Mouse (Mus musculus) G1E (cell line): ENCODE measurements at regions not wholly inside any gene's neighbourhood (a gene's known extent, or its start where the extent isn't known, plus 50 kb on each side); places are given as distances from the start of the nearest gene placed in this dataset.
"Not testable (repeated sequence)": the region's sequence is repeated elsewhere in the genome, so short reads cannot be mapped to it uniquely, and the experiment has no call there.

Experiments used
- ATAC-seq: 2 replicates; pipeline ENCODE4 v1.8.0; 2016; ENCODE audit warnings: mild to moderate bottlenecking; ENCODE audit not compliant: insufficient number of reproducible peaks, poor library complexity, low FRiP score, severe bottlenecking; ENCODE audit errors: extremely low read depth
- DNase-seq: peaks from one replicate; pipeline ENCODE4 v3.0.0; 2012; ENCODE audit warnings: low spot score
- H3K27me3 ChIP-seq: 2 replicates; pipeline ENCODE4 v1.6.1; 2012; ENCODE audit warnings: mild to moderate bottlenecking, low read length, inconsistent platforms; ENCODE audit not compliant: insufficient read depth
- H3K36me3 ChIP-seq: replicated peaks from 2 replicates; pipeline ENCODE3; 2012; ENCODE audit warnings: mild to moderate bottlenecking, inconsistent platforms
- H3K4me1 ChIP-seq: 2 replicates; pipeline ENCODE4 v1.6.1; 2012; ENCODE audit warnings: low read depth, low read length, inconsistent platforms, mixed read lengths; ENCODE audit not compliant: insufficient read depth
- H3K4me3 ChIP-seq: 2 replicates; pipeline ENCODE4 v1.5.1; 2012; ENCODE audit warnings: low read depth, mild to moderate bottlenecking, inconsistent platforms, low read length, moderate library complexity, mixed read lengths
- H3K9me3 ChIP-seq: replicated peaks from 2 replicates; pipeline ENCODE4 v1.6.1; 2012; ENCODE audit warnings: inconsistent platforms
- CTCF ChIP-seq: IDR thresholded peaks from 2 replicates; pipeline ENCODE4 v1.5.1; 2012; ENCODE audit warnings: low read depth, low read length, inconsistent platforms, mixed read lengths
- GATA1 ChIP-seq: IDR thresholded peaks from 2 replicates; pipeline ENCODE4 v1.6.1; 2012; ENCODE audit warnings: borderline replicate concordance, low read length, inconsistent platforms, mixed read lengths
- GATA2 ChIP-seq: IDR thresholded peaks from 2 replicates; pipeline ENCODE4 v1.6.1; 2012; ENCODE audit warnings: low read depth, low read length, inconsistent platforms, borderline replicate concordance
- POLR2AphosphoS5 ChIP-seq: IDR thresholded peaks from 2 replicates; pipeline ENCODE4 v1.6.1; 2012; ENCODE audit warnings: low read depth, low read length, inconsistent platforms; ENCODE audit not compliant: insufficient replicate concordance
- TAL1 ChIP-seq: conservative IDR thresholded peaks from 2 replicates; pipeline ENCODE4 v1.6.1; 2012; ENCODE audit warnings: low read depth, low read length, inconsistent platforms, mixed read lengths

- no peak for DNase-seq
- H3K36me3 ChIP-seq: no peaks in the 10 kb centered on the region
- peaks cover 52% of the 10 kb centered on the region for H3K9me3 ChIP-seq
- no peak overlapping the region for H3K4me3 ChIP-seq
- TF ChIP-seq POLR2AphosphoS5: no peak
- no peak for TF ChIP-seq GATA2
- no peak for TF ChIP-seq GATA1
- no peak for TF ChIP-seq TAL1
- TF ChIP-seq CTCF: no peak
- no peaks in the 10 kb centered on the region for H3K4me1 ChIP-seq
- no peaks in the 10 kb centered on the region for H3K27me3 ChIP-seq
- no peak for ATAC-seq
Measured at GRCm38 (mm10) chr4:84163362-84163761, 511.7 kb downstream of the Bnc2 start.

- TF ChIP-seq POLR2AphosphoS5: no peak
- TF ChIP-seq CTCF: no peak
- no peak for TF ChIP-seq TAL1
- no peak for TF ChIP-seq GATA2
- no peak for TF ChIP-seq GATA1
- Histone ChIP-seq H3K4me3 (no peak overlapping the region), H3K27me3 (no peaks in the 10 kb centered on the region), H3K36me3 (no peaks in the 10 kb centered on the region), H3K4me1 (no peaks in the 10 kb centered on the region), H3K9me3 (peaks cover 46% of the 10 kb centered on the region)
- ATAC-seq (no peak), DNase-seq (no peak)
Measured at GRCm38 (mm10) chr4:84165256-84165655, 509.8 kb downstream of the Bnc2 start.

- Histone ChIP-seq H3K9me3 (peaks cover 45% of the 10 kb centered on the region), H3K4me3 (no peak overlapping the region), H3K4me1 (no peaks in the 10 kb centered on the region), H3K27me3 (no peaks in the 10 kb centered on the region), H3K36me3 (no peaks in the 10 kb centered on the region)
- ATAC-seq (no peak), DNase-seq (no peak)
- TF ChIP-seq TAL1 (no peak), GATA1 (no peak), GATA2 (no peak), CTCF (no peak), POLR2AphosphoS5 (no peak)
Measured at GRCm38 (mm10) chr4:84172841-84173240, 502.2 kb downstream of the Bnc2 start.

GRCm38 (mm10) chr4:84173441-84173840 is 501.6 kb downstream of the Bnc2 start:
- ATAC-seq: no peak
- Histone ChIP-seq H3K27me3 (no peaks in the 10 kb centered on the region), H3K36me3 (no peaks in the 10 kb centered on the region), H3K9me3 (peaks cover 43% of the 10 kb centered on the region), H3K4me3 (no peak overlapping the region), H3K4me1 (no peaks in the 10 kb centered on the region)
- no peak for TF ChIP-seq TAL1
- no peak for TF ChIP-seq POLR2AphosphoS5
- no peak for TF ChIP-seq GATA2
- TF ChIP-seq CTCF: no peak
- TF ChIP-seq GATA1: no peak
- DNase-seq: no peak

- H3K36me3 ChIP-seq, H3K27me3 ChIP-seq, ATAC-seq, H3K4me1 ChIP-seq, DNase-seq, H3K4me3 ChIP-seq: not testable (repeated sequence)
- H3K9me3 ChIP-seq: peaks cover 50% of the 10 kb centered on the region
Measured at GRCm38 (mm10) chr4:84176457-84176856, 498.6 kb downstream of the Bnc2 start.

GRCm38 (mm10) chr4:84177827-84178226 is 497.2 kb downstream of the Bnc2 start:
- TF ChIP-seq POLR2AphosphoS5 (no peak), CTCF (no peak), GATA1 (no peak), GATA2 (no peak), TAL1 (no peak)
- Histone ChIP-seq H3K4me1 (no peaks in the 10 kb centered on the region), H3K4me3 (no peak overlapping the region), H3K9me3 (peaks cover 51% of the 10 kb centered on the region), H3K36me3 (no peaks in the 10 kb centered on the region), H3K27me3 (no peaks in the 10 kb centered on the region)
- ATAC-seq (no peak), DNase-seq (no peak)

GRCm38 (mm10) chr4:84184436-84184835 is 490.6 kb downstream of the Bnc2 start:
- ATAC-seq (no peak), DNase-seq (no peak)
- Histone ChIP-seq H3K36me3 (no peaks in the 10 kb centered on the region), H3K9me3 (peaks cover 72% of the 10 kb centered on the region), H3K4me3 (no peak overlapping the region), H3K27me3 (no peaks in the 10 kb centered on the region), H3K4me1 (no peaks in the 10 kb centered on the region)
- TF ChIP-seq CTCF (no peak), TAL1 (no peak), GATA1 (no peak), POLR2AphosphoS5 (no peak), GATA2 (no peak)

GRCm38 (mm10) chr4:84184844-84185243 is 490.2 kb downstream of the Bnc2 start:
- no peaks in the 10 kb centered on the region for H3K27me3 ChIP-seq
- no peak for ATAC-seq
- H3K4me1 ChIP-seq: no peaks in the 10 kb centered on the region
- DNase-seq: no peak
- peaks cover 75% of the 10 kb centered on the region for H3K9me3 ChIP-seq
- H3K4me3 ChIP-seq: no peak overlapping the region
- no peaks in the 10 kb centered on the region for H3K36me3 ChIP-seq
- TF ChIP-seq TAL1 (no peak), GATA2 (no peak), GATA1 (no peak), POLR2AphosphoS5 (no peak), CTCF (no peak)
